Mouse (Mus musculus): ENCODE measurements around the gene Cdca3. TPM values are rescaled to one million over a fixed set of nuclear protein-coding genes. Genes with fewer than 3 reads are reported as not detected.

The Cdca3 gene
- polyA plus RNA-seq (2012; rRNA removed; ENCODE audit: low replicate concordance) = 53.1 and 53.5 TPM in 2 replicates

DNA sequence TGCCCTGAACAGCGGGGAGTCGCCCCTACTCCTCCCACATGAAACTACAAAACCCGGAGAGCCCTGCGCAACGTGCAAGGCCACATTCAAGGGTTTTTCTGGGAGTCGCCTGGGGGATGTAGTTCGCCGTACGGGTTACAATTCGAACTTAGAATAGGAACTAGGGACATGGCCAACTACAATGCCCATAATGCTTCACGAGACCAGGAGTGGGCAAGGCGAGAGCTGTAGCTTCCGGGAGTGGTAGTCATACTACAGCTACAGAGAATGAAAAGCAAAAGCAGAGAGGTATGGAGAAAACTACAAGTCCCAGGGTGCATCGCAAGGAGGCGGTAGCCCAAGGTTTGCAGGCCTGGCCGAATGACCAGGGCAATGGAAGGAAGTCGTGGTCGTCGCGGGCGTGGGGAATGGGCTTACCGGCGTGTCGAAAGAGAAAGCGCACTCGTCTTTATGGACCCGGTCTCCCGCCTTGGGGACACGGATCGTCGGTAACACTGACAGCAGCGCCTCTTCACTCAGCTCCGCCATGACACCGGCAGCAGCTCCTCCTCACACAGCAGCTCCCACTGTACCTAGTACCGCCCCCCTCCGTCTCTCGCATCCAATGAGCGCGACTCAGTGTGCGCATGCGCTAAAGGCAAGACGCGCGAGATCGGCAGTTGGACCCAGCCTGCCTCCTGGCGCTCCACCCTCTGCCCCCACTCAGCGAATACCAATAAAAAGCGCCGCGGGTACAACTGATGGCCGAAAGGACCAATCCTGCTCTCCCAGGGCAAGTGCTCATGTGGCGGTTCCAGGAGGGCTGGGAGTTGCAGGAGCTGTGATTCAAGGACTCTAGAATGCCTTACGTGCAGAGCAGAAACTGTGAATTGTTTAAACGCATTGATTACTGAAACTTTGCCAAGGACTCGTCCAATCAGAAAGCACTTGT is at the start of gene Cdca3, which contains the start of gene Usp5:
Cdca3 (plus strand) TSS at position 680 of the 931 bp plus-strand sequence.
Usp5 (minus strand) TSS at position 617 of the 931 bp plus-strand sequence.

DNA sequence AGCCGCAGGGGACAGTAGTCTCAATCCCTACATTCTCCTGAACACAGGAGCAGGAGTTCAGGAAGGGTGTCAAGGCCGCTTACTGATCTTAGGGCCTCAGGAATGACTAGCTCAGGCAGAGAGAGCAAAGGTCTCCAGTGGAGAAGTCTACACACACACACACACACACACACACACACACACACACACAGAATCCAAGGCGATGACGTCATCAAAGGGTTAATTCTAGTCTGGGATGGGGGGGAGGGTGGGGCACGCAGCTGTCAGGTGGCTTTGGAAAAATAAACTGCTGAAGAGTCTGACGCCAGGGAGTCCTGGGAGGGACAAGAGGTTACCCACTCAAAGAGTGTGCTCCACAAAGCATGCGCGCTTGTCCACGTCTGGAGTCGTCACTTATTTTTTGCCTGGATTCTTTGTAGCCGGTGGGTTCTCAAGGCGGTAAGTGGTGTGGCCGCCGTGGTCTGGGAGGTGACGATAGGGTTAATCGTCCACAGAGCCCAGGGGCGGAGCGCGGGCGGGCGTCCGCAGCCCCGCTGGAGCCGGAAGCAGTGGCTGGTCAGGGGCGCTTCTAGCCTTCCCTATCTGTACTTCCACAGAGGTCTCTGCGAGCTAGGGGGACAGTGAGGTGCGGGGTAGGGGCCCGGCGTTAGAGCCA is 20.9 kb upstream of the Cdca3 start, which contains the start of gene Spsb2:
Spsb2 (plus strand) TSS at position 304 of the 655 bp plus-strand sequence.

DNA sequence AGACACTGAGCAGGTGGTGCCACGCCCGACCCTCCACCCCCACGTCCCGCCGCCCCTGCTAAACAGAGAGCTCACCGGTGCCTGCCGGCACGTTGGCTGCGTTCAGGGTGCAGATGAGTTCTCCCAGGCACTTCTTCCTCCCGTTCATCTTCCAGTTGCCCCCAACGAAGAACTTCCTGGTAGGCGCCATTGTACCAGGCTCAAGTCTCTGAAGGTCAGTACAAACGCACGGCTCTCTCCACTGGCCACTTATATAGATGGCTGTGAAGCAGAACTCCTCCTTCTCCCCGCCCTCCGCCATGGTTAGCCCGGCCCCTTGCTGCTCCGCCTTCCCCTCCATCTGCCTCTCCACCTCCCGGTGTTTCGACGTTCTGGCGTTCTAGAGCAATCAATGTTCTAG is 15.4 kb upstream of the Cdca3 start, which contains the start of gene Tpi1:
Tpi1 (minus strand) TSS at position 364 of the 400 bp plus-strand sequence.

DNA sequence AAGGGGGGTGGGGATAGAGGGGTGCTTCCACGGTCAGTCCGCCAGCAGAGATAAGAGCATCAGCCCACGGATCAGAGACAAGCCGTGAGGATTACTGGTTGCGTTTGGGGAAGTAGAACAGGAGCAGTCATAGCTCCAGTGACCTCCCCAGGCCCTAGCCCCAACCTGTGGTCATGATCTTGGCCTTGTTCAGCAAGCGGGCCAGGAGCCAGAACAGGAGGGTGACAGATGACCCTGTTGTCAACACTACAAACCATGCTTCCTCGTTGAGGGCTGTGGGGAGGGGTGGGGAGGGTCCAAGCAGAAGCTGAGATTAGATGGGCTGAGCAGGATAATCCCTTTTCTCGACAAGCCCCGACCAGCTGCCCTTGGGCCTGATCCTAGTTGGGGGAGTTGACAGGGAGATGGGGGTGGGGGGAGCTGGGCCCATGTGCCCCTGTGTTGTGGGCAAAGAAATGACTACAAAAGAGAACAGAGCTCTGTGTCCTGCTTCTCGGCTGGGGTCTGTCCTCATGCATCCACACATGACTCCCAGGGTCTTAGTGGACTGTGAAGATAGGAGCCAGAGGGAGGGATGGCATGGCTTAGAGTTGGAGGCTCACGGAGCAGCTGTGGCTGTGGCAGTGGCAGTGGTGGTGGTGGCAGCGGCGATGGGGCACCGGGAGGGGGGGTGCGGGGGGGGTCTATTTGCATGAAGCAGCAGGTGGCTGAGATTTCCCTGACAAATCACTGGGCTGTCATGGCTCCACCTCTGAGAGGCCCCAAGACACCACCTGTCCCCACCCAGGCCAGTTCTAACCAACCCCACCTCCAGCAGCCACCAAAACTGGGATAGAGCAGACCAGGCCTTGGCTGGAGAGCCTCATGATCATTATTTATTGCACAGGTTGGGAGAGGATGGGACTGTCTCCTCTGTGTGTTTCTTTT is 11.2 kb downstream of the Cdca3 start, which contains the start of gene Gnb3:
Gnb3 (minus strand) TSS at position 35 of the 927 bp plus-strand sequence.

DNA sequence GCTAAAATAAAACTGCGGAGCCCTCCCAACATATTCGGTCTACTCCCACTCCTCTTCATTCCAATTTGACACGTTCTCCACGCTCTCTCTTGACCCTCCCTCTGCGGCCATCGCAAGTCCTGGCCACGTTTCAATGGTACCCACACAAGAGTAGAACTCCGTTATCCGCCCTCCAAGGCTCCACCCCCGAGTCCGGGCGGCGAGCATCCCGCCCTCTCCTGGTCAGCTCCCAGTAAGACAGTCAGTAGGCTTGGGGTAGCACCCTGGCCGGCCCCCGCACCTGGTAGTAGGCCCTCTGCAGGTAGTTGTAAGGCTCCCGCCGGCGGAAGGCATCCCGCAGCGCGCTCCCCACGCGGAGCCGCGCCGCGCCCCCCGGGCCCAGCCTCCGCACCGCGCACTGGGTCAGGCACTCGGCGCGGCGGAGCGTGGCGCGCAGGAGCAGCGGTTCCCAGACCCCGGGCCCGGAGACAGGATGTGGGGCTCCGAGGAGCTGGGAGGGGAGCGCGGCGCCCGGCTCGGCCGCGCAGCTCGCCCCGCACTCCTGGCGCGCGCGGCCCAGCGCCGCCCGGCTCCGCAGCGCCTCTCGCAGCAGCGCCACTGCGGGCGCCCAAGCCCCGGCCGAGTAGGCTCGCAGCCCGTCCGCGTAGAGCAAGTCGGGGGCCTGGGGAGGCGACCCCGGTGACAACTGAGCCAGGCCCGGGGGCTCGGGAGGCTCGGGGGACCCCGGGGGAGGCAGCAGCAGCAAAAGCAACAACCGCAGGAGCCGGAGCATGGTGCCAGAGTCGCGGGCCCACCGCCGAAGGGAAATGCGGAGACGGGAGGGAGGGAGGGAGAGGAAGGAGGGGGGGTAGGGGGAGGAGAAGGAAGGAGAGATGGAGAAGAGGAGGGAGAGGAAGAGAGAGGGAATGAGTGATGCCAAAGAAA is 27.8 kb downstream of the Cdca3 start, which contains the start of gene P3h3:
P3h3 (minus strand) TSS at position 837 of the 924 bp plus-strand sequence.

DNA sequence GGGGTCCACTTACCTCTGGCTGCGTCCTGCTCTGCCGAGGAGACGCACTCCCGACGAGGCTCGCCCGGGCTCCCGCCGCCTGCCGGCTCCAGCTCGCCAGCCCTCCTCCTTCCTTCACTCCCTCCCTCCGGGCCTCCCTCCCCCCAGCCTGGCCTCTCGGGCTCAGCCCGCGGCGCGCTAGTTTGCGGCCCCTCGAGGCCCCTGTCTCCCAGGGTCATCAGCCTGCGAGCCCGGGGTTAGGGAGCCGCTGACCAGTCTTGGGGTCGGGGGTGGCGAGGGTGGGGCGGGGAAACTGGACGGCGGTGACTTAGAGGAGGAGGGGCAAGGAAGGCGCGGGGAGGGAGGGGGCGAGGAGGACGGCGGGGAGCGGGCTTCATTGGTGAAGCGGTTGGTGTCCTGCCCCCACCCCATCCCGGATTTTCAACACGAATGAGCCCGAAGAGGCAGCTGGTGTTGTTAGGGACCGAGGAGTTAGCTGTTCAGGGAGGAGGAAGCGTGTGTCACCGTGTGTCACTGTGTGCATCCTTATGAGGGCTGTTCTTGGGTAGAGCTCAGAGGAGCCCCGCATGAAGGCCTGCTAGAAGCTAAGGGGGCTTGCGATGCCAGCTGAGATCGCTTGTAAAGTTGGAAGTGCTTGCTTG is 34.4 kb downstream of the Cdca3 start, which contains the start of gene Gpr162:
Gpr162 (minus strand) TSS at position 326 of the 641 bp plus-strand sequence.

Other genes with a start within 250 kb of the Cdca3 start
- not detected in 2 replicates for gene C1s2, start 193.5 kb upstream of the Cdca3 start, polyA plus RNA-seq (2012; rRNA removed; ENCODE audit: low replicate concordance)
- 200 and 320 TPM in 2 replicates for gene Lpcat3, start 166.5 kb upstream of the Cdca3 start, polyA plus RNA-seq (2012; rRNA removed; ENCODE audit: low replicate concordance)
- gene Emg1, start 117.4 kb upstream of the Cdca3 start, polyA plus RNA-seq (2012; rRNA removed; ENCODE audit: low replicate concordance) = 21.0 and 23.1 TPM in 2 replicates
- gene Phb2, start 117.2 kb upstream of the Cdca3 start, polyA plus RNA-seq (2012; rRNA removed; ENCODE audit: low replicate concordance) = 163 and 179 TPM in 2 replicates
- gene Ptpn6, start 90.8 kb upstream of the Cdca3 start, polyA plus RNA-seq (2012; rRNA removed; ENCODE audit: low replicate concordance) = 18.0 and 22.1 TPM in 2 replicates
- 113 and 151 TPM in 2 replicates for gene Grcc10, start 88.2 kb upstream of the Cdca3 start, polyA plus RNA-seq (2012; rRNA removed; ENCODE audit: low replicate concordance)
- not detected in 2 replicates for gene Gm45234, start 73.5 kb upstream of the Cdca3 start, polyA plus RNA-seq (2012; rRNA removed; ENCODE audit: low replicate concordance)
- gene Atn1, start 73.0 kb upstream of the Cdca3 start, polyA plus RNA-seq (2012; rRNA removed; ENCODE audit: low replicate concordance) = 60.0 and 70.5 TPM in 2 replicates
- gene Eno2, start 59.9 kb upstream of the Cdca3 start, polyA plus RNA-seq (2012; rRNA removed; ENCODE audit: low replicate concordance) = 2.6 and 3.2 TPM in 2 replicates
- gene Lrrc23, start 49.8 kb upstream of the Cdca3 start, polyA plus RNA-seq (2012; rRNA removed; ENCODE audit: low replicate concordance) = 0.09 and 0.30 TPM in 2 replicates
- 21.3 and 42.0 TPM in 2 replicates for gene Spsb2, start 20.9 kb upstream of the Cdca3 start, polyA plus RNA-seq (2012; rRNA removed; ENCODE audit: low replicate concordance)
- 448 and 753 TPM in 2 replicates for gene Tpi1, start 15.3 kb upstream of the Cdca3 start, polyA plus RNA-seq (2012; rRNA removed; ENCODE audit: low replicate concordance)
- gene Usp5, start 63 bp upstream of the Cdca3 start, polyA plus RNA-seq (2012; rRNA removed; ENCODE audit: low replicate concordance) = 41.6 and 63.1 TPM in 2 replicates
- 0.14 and 0.31 TPM in 2 replicates for gene Gnb3, start 10.7 kb downstream of the Cdca3 start, polyA plus RNA-seq (2012; rRNA removed; ENCODE audit: low replicate concordance)
- gene P3h3, start 28.2 kb downstream of the Cdca3 start, polyA plus RNA-seq (2012; rRNA removed; ENCODE audit: low replicate concordance) = 5.8 and 11.2 TPM in 2 replicates
- gene Gpr162, start 34.4 kb downstream of the Cdca3 start, polyA plus RNA-seq (2012; rRNA removed; ENCODE audit: low replicate concordance) = 0.65 and 1.6 TPM in 2 replicates
- gene Cd4, start 58.7 kb downstream of the Cdca3 start, polyA plus RNA-seq (2012; rRNA removed; ENCODE audit: low replicate concordance) = 2.8 and 4.7 TPM in 2 replicates
- gene Lag3, start 82.2 kb downstream of the Cdca3 start, polyA plus RNA-seq (2012; rRNA removed; ENCODE audit: low replicate concordance) = 3.0 and 7.5 TPM in 2 replicates
- gene Ptms, start 90.6 kb downstream of the Cdca3 start, polyA plus RNA-seq (2012; rRNA removed; ENCODE audit: low replicate concordance) = 874 and 2,100 TPM in 2 replicates
- 369 and 581 TPM in 2 replicates for gene Mlf2, start 101.8 kb downstream of the Cdca3 start, polyA plus RNA-seq (2012; rRNA removed; ENCODE audit: low replicate concordance)
- gene Cops7a, start 136.0 kb downstream of the Cdca3 start, polyA plus RNA-seq (2012; rRNA removed; ENCODE audit: low replicate concordance) = 120 and 168 TPM in 2 replicates
- gene Pianp, start 167.1 kb downstream of the Cdca3 start, polyA plus RNA-seq (2012; rRNA removed; ENCODE audit: low replicate concordance) = 3.2 and 4.2 TPM in 2 replicates
- 34.6 and 47.6 TPM in 2 replicates for gene Zfp384, start 179.6 kb downstream of the Cdca3 start, polyA plus RNA-seq (2012; rRNA removed; ENCODE audit: low replicate concordance)
- 32.0 and 39.8 TPM in 2 replicates for gene Ing4, start 210.2 kb downstream of the Cdca3 start, polyA plus RNA-seq (2012; rRNA removed; ENCODE audit: low replicate concordance)
- gene Acrbp, start 220.1 kb downstream of the Cdca3 start, polyA plus RNA-seq (2012; rRNA removed; ENCODE audit: low replicate concordance) = 11.1 and 17.9 TPM in 2 replicates
- 129 and 167 TPM in 2 replicates for gene Lpar5, start 238.4 kb downstream of the Cdca3 start, polyA plus RNA-seq (2012; rRNA removed; ENCODE audit: low replicate concordance)

Data from duodenum, adult 2 months (tissue).